Mouse (Mus musculus): Measurements from ENCODE around the gene Ntn1. TPM values are rescaled to one million over a fixed set of nuclear protein-coding genes. Genes with fewer than 3 reads are reported as not detected.

The Ntn1 gene
- polyA plus RNA-seq, 1 experiment from 2014 or later = 12.5 TPM

DNA sequence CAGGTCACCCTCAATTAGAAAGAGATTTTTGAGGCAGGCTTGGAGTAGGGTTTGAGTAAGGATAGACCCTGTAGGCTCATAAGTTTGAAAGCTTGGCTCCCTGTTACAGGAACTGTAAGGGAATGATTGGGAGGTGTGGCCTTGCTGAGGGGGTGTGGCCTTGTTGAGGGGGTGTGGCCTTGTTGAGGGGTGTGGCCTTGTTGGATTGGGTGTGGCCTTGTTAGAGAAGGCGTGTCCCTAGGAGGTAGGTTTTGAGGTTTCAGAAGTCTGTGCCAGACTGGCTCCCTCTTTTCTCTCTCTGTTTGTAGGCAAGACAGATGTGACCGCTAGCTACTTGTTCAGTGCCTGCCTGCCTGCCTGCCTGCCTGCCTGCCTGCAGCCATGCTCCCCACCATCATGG, 75.8 kb downstream of the Ntn1 start:
- Histone ChIP-seq H3K4me1 (no peaks in the 10 kb centered on the region), H3K27ac (replicated peaks) (0 out of 2 replicates have a peak overlapping the region, but pooled peaks have one; percentile 12), H3K9me3 (replicated peaks) (no peaks in the 10 kb centered on the region), H3K4me3 (replicated peaks) (no peak overlapping the region), H3K4me2 (replicated peaks) (no peak overlapping the region), H3K27me3 (no peaks in the 10 kb centered on the region), H3K36me3 (no peaks in the 10 kb centered on the region), H3K9ac (no peak overlapping the region)
- WGBS = 78% methylated on average over 2 of the region's 2 CpGs
- ATAC-seq (ENCODE audit: insufficient number of reproducible peaks, low FRiP score, low TSS enrichment, low read depth) = no peak

DNA sequence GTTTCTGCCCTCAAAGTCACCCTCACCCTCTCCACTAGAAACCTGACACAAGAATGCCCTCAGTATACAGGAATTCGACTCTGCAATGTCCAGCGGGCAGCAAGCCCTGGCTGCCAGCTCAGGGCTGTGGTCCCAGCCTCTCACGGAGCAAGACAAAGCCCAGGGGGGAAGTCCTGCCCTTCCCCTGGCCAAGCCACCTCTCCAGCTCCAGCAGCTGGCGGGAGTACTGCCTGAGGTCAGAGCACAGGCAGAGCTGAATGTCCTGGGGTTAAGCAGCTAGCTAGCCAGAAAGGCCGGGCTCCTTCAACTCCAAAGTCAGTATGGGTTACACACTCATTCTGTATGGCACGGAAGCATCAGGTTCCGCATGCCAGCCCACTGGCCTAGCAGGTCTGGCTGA, 79.2 kb downstream of the Ntn1 start:
- 63% methylated on average over 7 of the region's 7 CpGs for WGBS
- no peak overlapping the region for H3K4me2 ChIP-seq (replicated peaks)
- no peak overlapping the region for H3K4me3 ChIP-seq (replicated peaks)
- ATAC-seq (ENCODE audit: insufficient number of reproducible peaks, low FRiP score, low TSS enrichment, low read depth) = no peak
- H3K9me3 ChIP-seq (replicated peaks) = 0 out of 2 replicates have a peak, but pooled peaks cover 6% of the 10 kb centered on the region
- no peaks in the 10 kb centered on the region for H3K27me3 ChIP-seq
- H3K36me3 ChIP-seq = no peaks in the 10 kb centered on the region
- no peak overlapping the region for H3K27ac ChIP-seq (replicated peaks)
- H3K9ac ChIP-seq = no peak overlapping the region
- no peaks in the 10 kb centered on the region for H3K4me1 ChIP-seq

DNA sequence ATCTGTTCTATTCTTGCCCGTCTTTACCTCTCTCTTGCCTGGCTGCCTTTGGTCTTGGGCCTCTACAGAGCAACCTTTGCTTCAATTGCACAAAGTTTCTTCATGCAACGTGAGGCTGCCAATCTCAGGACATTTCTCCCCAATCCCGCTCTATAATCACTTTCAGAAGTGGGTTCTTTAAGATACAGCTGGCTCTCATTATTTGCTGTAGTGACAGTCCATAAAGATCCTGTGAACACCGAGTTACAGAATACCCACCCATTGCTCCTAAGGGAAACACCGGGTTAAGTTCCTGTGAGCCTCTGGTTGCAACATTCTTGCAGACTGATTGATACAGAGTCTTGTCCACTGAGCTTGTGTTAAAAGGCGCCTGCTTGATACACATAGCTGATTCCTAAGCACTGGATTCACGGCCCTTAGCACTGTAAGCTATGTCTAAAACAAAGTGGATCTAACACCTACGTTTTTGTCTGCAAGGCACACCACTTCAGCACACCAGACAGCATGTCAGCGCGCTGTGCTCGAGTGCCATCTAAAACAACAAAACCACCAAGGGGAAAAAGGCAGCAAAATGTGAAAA, 85.0 kb downstream of the Ntn1 start:
- no peaks in the 10 kb centered on the region for H3K27me3 ChIP-seq
- H3K9me3 ChIP-seq (replicated peaks) = 0 out of 2 replicates have a peak, but pooled peaks cover 6% of the 10 kb centered on the region
- no peak overlapping the region for H3K4me2 ChIP-seq (replicated peaks)
- no peak overlapping the region for H3K4me3 ChIP-seq (replicated peaks)
- no peak overlapping the region for H3K9ac ChIP-seq
- no peaks in the 10 kb centered on the region for H3K36me3 ChIP-seq
- peaks cover 6% of the 10 kb centered on the region; the same call in 1 of the 2 replicates for H3K4me1 ChIP-seq
- WGBS = 51% methylated on average over 11 of the region's 11 CpGs
- ATAC-seq (ENCODE audit: insufficient number of reproducible peaks, low FRiP score, low TSS enrichment, low read depth) = no peak
- H3K27ac ChIP-seq (replicated peaks) = 0 out of 2 replicates have a peak overlapping the region, but pooled peaks have one; percentile 44

DNA sequence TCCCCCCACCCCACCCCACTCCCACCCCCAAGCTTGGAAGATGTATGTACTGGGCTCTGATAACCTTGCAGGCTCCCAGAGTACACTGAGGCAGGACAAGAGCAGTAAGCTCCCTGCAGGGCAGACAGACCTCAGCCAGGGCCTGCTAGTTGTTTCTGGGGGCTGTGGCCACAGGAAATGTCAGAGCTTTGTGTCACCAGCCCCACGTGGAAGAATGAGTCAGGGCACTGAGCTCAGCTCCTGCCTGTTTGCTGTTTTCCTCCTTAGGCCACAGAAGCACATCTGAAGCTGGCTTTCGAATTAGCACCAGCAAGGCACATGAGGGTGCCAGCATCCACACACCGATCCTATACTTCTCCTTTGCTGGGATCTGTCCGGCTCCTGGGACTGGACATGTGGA, 86.8 kb downstream of the Ntn1 start:
- Histone ChIP-seq H3K4me2 (replicated peaks) (no peak overlapping the region), H3K4me3 (replicated peaks) (no peak overlapping the region), H3K9ac (no peak overlapping the region), H3K36me3 (no peaks in the 10 kb centered on the region), H3K27ac (replicated peaks) (no peak overlapping the region), H3K27me3 (no peaks in the 10 kb centered on the region), H3K9me3 (replicated peaks) (0 out of 2 replicates have a peak, but pooled peaks cover 6% of the 10 kb centered on the region), H3K4me1 (peaks cover 6% of the 10 kb centered on the region; the same call in 1 of the 2 replicates)
- WGBS = 61% methylated on average over 4 of the region's 4 CpGs
- ATAC-seq (ENCODE audit: insufficient number of reproducible peaks, low FRiP score, low TSS enrichment, low read depth) = no peak

DNA sequence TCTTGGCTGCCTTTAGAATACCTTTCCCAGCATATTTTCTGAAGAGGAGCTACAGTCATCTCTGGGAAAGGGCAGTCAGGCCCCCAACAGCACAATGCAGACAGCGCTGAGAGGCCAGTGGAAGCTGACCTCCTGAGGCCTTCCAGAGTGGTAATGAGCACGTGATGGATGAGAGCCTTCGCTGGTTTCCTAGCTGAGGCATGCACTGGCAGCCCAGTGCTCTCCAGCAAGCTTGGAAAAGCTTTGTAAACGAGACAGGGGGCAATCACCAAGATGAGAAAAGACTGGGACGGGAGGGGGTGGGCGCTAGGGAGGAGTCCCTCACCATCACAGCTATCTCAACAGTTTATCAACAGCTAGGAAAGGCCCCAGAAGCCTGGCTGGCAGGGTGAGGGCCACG, 87.6 kb downstream of the Ntn1 start:
- WGBS = 61% methylated on average over 7 of the region's 7 CpGs
- Histone ChIP-seq H3K4me1 (peaks cover 6% of the 10 kb centered on the region; the same call in 1 of the 2 replicates), H3K36me3 (no peaks in the 10 kb centered on the region), H3K9me3 (replicated peaks) (0 out of 2 replicates have a peak, but pooled peaks cover 6% of the 10 kb centered on the region), H3K27me3 (no peaks in the 10 kb centered on the region), H3K4me3 (replicated peaks) (no peak overlapping the region), H3K4me2 (replicated peaks) (no peak overlapping the region), H3K27ac (replicated peaks) (no peak overlapping the region), H3K9ac (no peak overlapping the region)
- ATAC-seq (ENCODE audit: insufficient number of reproducible peaks, low FRiP score, low TSS enrichment, low read depth) = no peak

DNA sequence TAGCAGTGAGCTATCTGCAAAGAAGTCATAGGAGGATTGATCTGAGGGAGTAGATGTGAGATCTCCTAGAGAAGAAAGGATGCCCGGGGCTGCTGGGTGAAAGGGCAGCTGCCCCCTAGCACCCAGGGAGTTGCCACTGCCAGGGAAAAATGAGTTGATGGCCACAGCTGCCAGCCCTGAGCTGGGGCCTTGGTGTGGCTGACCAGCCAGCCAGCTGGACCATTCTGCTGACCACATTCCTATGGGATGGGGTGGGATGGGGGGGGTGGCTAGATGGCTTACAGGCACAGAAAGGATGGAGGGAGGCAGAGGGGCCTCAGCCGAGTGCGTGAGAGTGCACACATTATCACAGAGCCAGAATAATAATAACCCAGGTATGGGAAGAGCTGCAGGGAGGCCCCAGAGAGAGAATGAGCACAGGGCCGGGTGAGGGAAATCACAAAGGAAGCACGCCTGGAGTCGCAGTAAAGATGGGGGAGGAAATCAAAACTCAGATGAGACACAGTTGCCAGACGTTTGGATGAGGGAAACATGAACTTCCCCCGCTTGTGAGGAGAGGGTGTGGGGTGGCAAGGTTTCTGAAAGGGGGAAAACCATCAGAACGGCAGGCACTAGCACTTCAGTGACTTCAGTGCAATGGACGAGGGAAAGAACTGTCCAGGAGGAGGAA, 91.6 kb downstream of the Ntn1 start:
- peaks cover under 1% of the 10 kb centered on the region; the same call in 1 of the 2 replicates for H3K4me1 ChIP-seq
- no peak overlapping the region for H3K4me2 ChIP-seq (replicated peaks)
- no peak overlapping the region for H3K27ac ChIP-seq (replicated peaks)
- ATAC-seq (ENCODE audit: insufficient number of reproducible peaks, low FRiP score, low TSS enrichment, low read depth) = no peak
- H3K27me3 ChIP-seq = no peaks in the 10 kb centered on the region
- no peak overlapping the region for H3K9ac ChIP-seq
- no peak overlapping the region for H3K4me3 ChIP-seq (replicated peaks)
- 46% methylated on average over 10 of the region's 10 CpGs for WGBS
- no peaks in the 10 kb centered on the region for H3K36me3 ChIP-seq
- no peaks in the 10 kb centered on the region for H3K9me3 ChIP-seq (replicated peaks)

DNA sequence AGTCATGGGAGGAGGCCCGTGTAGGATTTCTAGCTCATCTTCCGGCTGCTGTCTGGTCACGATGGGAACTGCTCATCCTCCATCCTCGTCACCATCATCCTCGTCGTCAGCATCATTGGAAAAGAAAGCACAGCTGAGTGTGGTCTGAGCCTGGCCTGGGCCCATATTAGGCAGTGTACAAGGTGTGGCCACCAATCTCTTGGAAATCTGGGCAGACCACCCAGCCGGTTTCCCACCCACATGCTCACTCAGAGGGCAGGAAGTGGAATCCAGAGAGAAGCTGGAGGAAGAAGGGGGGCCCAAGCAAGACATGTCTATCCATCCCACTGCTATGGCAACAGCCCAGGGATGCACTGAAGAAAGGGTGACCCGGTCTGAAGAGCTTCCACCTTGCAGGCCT, 94.6 kb downstream of the Ntn1 start:
- no peak overlapping the region for H3K27ac ChIP-seq (replicated peaks)
- H3K4me3 ChIP-seq (replicated peaks) = no peak overlapping the region
- no peak overlapping the region for H3K9ac ChIP-seq
- no peaks in the 10 kb centered on the region for H3K27me3 ChIP-seq
- no peaks in the 10 kb centered on the region for H3K4me1 ChIP-seq
- no peaks in the 10 kb centered on the region for H3K36me3 ChIP-seq
- WGBS = 63% methylated on average over 8 of the region's 8 CpGs
- ATAC-seq (ENCODE audit: insufficient number of reproducible peaks, low FRiP score, low TSS enrichment, low read depth) = peak; percentile 51; the same call in 1 of the 2 replicates
- H3K9me3 ChIP-seq (replicated peaks) = no peaks in the 10 kb centered on the region
- H3K4me2 ChIP-seq (replicated peaks) = no peak overlapping the region

DNA sequence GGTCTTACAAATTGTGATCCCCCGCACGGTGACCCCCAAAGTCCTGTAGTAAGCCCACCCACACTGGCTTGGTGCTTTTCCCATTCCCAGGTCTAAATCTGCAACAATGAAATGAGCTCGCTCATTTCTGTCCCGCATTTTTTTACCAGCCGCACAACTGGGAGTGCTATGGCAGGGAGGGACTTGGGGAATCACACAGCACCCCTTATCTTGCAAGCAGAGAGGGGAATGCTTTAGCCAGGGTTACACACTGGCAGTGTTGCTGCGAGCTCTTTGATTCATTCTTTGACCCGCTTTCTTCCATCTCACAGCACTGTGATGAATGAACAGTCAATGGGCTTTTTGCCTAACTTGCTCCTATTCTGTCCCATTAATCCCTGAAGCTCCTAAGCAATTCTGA, 98.3 kb downstream of the Ntn1 start:
- Histone ChIP-seq H3K36me3 (no peaks in the 10 kb centered on the region), H3K4me1 (no peaks in the 10 kb centered on the region), H3K4me3 (replicated peaks) (no peak overlapping the region), H3K27ac (replicated peaks) (no peak overlapping the region), H3K4me2 (replicated peaks) (no peak overlapping the region), H3K27me3 (no peaks in the 10 kb centered on the region), H3K9ac (no peak overlapping the region), H3K9me3 (replicated peaks) (no peaks in the 10 kb centered on the region)
- WGBS = 85% methylated on average over 7 of the region's 7 CpGs
- ATAC-seq (ENCODE audit: insufficient number of reproducible peaks, low FRiP score, low TSS enrichment, low read depth) = no peak

DNA sequence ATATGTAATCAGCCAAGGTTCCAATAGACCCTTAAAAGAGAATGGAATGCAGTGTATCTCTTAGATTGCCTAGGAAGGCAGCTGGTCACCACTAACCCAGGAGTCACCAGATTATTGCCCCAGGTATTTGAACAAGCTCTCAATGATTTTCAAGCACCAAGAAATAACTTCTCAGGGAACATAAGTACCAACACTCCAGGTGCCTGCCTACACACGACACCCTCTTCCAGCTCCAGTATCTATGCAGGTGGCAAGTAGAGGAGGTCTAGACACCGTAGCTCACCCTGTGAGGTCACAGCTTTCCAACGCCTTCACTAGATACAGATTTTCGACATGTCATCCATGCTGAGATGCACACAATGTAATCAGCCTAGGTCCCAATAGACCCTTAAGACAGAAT, 99.0 kb downstream of the Ntn1 start:
- H3K27me3 ChIP-seq = no peaks in the 10 kb centered on the region
- ATAC-seq (ENCODE audit: insufficient number of reproducible peaks, low FRiP score, low TSS enrichment, low read depth) = no peak

DNA sequence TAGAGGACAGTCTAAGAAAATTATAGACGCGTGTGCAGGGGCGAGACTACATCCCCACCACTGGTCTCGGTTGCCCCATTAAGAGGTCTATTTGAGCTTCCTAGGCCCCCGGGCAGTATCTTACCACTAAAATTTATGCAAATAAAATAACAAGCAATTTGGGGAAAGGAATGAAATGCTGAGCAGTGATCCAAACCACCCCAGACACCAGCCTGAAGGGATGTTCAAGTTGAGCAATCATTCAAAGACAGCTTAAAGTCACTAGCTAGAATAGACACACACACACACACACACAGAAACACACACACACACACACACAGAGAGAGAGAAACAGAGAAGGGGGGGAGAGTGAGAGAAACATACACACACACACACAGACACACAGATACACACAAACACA, 105.1 kb downstream of the Ntn1 start:
- Histone ChIP-seq H3K9me3 (replicated peaks) (no peaks in the 10 kb centered on the region), H3K4me2 (replicated peaks) (no peak overlapping the region), H3K27me3 (peaks cover 6% of the 10 kb centered on the region; the same call in 1 of the 2 replicates), H3K36me3 (no peaks in the 10 kb centered on the region), H3K27ac (replicated peaks) (no peak overlapping the region), H3K4me1 (peaks cover 20% of the 10 kb centered on the region), H3K9ac (no peak overlapping the region), H3K4me3 (replicated peaks) (no peak overlapping the region)
- 50% methylated on average over 5 of the region's 5 CpGs for WGBS
- no peak for ATAC-seq (ENCODE audit: insufficient number of reproducible peaks, low FRiP score, low TSS enrichment, low read depth)

More for the DNA sequence above, 99.0 kb downstream of the Ntn1 start:
- Histone ChIP-seq H3K36me3 (no peaks in the 10 kb centered on the region), H3K9ac (no peak overlapping the region), H3K4me2 (replicated peaks) (no peak overlapping the region), H3K9me3 (replicated peaks) (no peaks in the 10 kb centered on the region), H3K4me1 (no peaks in the 10 kb centered on the region), H3K4me3 (replicated peaks) (no peak overlapping the region), H3K27ac (replicated peaks) (no peak overlapping the region)
- WGBS = 92% methylated on average over 4 of the region's 4 CpGs

DNA sequence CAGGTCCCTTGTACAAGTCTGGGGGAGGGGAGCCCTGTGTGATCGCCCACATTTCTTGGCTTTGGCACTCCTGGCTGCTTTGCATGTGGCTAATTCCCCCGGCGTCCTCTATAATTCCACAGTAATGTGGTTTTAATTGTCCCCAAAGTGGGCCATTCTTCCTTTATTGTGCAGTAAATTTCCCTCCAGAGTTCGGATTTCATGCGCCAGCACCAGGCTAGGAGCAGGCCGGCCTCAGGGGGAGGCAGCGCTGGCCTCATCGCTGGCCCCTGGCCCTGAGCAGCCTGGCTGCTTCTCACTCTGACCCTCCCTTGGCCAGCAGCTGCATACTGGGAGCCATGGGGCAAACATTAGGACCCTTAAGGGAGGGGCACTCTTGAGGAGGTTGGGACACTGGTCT, 110.0 kb downstream of the Ntn1 start:
- Histone ChIP-seq H3K27ac (replicated peaks) (0 out of 2 replicates have a peak overlapping the region, but pooled peaks have one; percentile 35), H3K9ac (no peak overlapping the region), H3K4me3 (replicated peaks) (no peak overlapping the region), H3K4me1 (peaks cover 32% of the 10 kb centered on the region), H3K4me2 (replicated peaks) (0 out of 2 replicates have a peak overlapping the region, but pooled peaks have one; percentile 24), H3K9me3 (replicated peaks) (no peaks in the 10 kb centered on the region), H3K27me3 (peaks cover 6% of the 10 kb centered on the region; the same call in 1 of the 2 replicates), H3K36me3 (no peaks in the 10 kb centered on the region)
- peak; percentile 62; the same call in 1 of the 2 replicates for ATAC-seq (ENCODE audit: insufficient number of reproducible peaks, low FRiP score, low TSS enrichment, low read depth)
- 26% methylated on average over 8 of the region's 8 CpGs for WGBS
